Mouse (Mus musculus) kidney, postnatal 0 days (tissue): ENCODE data around the gene Ppp1r9a. TPM values are rescaled to one million over a fixed set of nuclear protein-coding genes. Genes with fewer than 3 reads are reported as not detected.

Experiments used
- ATAC-seq: fragments of 200-750 bp; cut with Nextera tagmentation; replicated peaks from 2 replicates; pipeline ENCODE4 v1.8.0; 2017; ENCODE audit warnings: low read depth, moderate number of reproducible peaks, moderate TSS enrichment, moderate library complexity; ENCODE audit not compliant: low FRiP score
- DNase-seq: peaks from one replicate; pipeline ENCODE4 v3.0.0-alpha.2; 2016; ENCODE audit warnings: low spot score
- H3K27ac ChIP-seq: fragments of 300-500 bp; sonication (generic); 2 replicates; pipeline ENCODE4 v1.5.1; 2014; ENCODE audit warnings: mild to moderate bottlenecking
- H3K27me3 ChIP-seq: fragments of 300-500 bp; sonication (generic); 2 replicates; pipeline ENCODE4 v1.6.1; 2014; ENCODE audit warnings: low read length, mixed read lengths; ENCODE audit not compliant: insufficient read depth
- H3K36me3 ChIP-seq: fragments of 300-500 bp; sonication (generic); 2 replicates; pipeline ENCODE4 v1.6.1; 2014; ENCODE audit warnings: low read length, mixed read lengths; ENCODE audit not compliant: insufficient read depth
- H3K4me1 ChIP-seq: fragments of 300-500 bp; sonication (generic); replicated peaks from 2 replicates; pipeline ENCODE4 v1.6.1; 2014; ENCODE audit warnings: antibody characterized with exemption, low read length, mixed read lengths; ENCODE audit not compliant: insufficient read depth
- H3K4me2 ChIP-seq: fragments of 300-500 bp; sonication (generic); 2 replicates; pipeline ENCODE4 v1.6.1; 2014; ENCODE audit warnings: mild to moderate bottlenecking, low read length, moderate library complexity, mixed read lengths
- H3K4me3 ChIP-seq: fragments of 300-500 bp; sonication (generic); replicated peaks from 2 replicates; pipeline ENCODE4 v1.5.1; 2014; ENCODE audit warnings: low read depth, low read length
- H3K9ac ChIP-seq: fragments of 300-500 bp; sonication (generic); 2 replicates; pipeline ENCODE4 v1.6.1; 2014; ENCODE audit warnings: low read depth, low read length
- H3K9me3 ChIP-seq: fragments of 300-500 bp; sonication (generic); replicated peaks from 2 replicates; pipeline ENCODE4 v1.6.1; 2016; ENCODE audit warnings: low read length, inconsistent platforms, mixed read lengths
- CTCF ChIP-seq: IDR thresholded peaks from 2 replicates; pipeline ENCODE4 v1.5.1; 2016; ENCODE audit warnings: antibody characterized with exemption, low read depth, mild to moderate bottlenecking, moderate library complexity
- WGBS: fragments of 180-500 bp; shearing (Covaris S2); extraction: QIAGEN DNeasy Blood & Tissue Kit; methylation state at CpG from one replicate; pipeline ENCODE4 v1.1.7; 2014; 5-methylcytosine and 5-hydroxymethylcytosine counted together
- polyA plus RNA-seq: library from polyadenylated mRNA; unstranded; fragments of >200 nt; fragmentation: Nextera tagmentation; extraction: Ambion mirVana; gene quantifications from 2 replicates; pipeline ENCODE4 v1.2.1, GENCODE M21; 2015

Ppp1r9a gene
- polyA plus RNA-seq, 1 experiment from 2014 or later: 8.2 TPM

DNA sequence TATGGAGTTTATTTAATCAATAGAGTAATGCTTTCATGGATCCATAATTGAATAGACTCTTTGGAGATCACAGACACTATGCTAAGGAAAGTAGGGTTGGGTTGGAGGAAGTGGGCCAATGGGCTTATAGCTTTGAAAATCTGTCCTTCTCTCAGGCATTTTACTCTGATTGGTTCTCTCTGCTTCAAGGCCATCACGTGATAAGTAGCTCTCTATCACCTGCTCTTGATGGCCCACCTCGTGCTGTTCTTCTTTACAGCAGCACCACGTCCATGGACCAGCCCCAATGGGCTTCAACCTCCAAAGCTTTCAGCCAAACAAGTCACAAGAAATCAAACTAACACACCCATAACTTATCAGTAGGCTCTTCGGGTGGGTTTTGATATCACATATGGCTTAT lies 288.0 kb downstream of the Ppp1r9a start:
- no peak overlapping the region for H3K4me3 ChIP-seq
- H3K9ac ChIP-seq: no peak overlapping the region
- no peaks in the 10 kb centered on the region for H3K36me3 ChIP-seq
- H3K4me1 ChIP-seq: no peaks in the 10 kb centered on the region
- 85% methylated on average over 4 of the region's 4 CpGs for WGBS
- H3K4me2 ChIP-seq: no peak overlapping the region
- ATAC-seq (no peak), DNase-seq (no peak)
- no peak overlapping the region for H3K27ac ChIP-seq
- TF ChIP-seq CTCF: no peak
- no peaks in the 10 kb centered on the region for H3K27me3 ChIP-seq
- H3K9me3 ChIP-seq: no peaks in the 10 kb centered on the region

DNA sequence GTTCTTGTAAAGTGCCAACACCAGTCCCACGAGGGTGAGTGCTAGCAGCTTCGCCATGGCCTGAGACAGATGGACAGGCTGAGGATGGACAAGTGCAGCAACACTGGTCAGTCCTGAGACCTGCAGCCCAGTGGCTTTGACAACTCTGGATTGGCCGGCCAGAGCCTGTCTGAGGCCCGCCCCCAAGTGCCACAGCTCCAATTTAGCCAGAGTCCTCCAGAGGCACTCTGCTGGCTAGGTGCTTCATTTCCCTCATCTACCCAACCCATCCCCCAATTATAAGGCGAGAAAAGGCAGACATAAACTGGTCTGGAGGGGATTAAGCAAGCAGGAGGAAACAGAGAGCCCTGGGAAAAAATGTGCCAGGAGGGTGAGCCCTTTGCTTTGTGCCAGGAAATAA lies 291.0 kb downstream of the Ppp1r9a start, which contains the start of gene Pon1:
Gene Pon1, minus strand, starts transcription at position 254 of the 400 bp plus-strand sequence.
- Histone ChIP-seq H3K36me3 (no peaks in the 10 kb centered on the region), H3K27ac (no peak within 1 kb of the TSS), H3K9ac (no peak within 1 kb of the TSS), H3K9me3 (no peaks in the 10 kb centered on the region), H3K4me3 (no peak within 1 kb of the TSS), H3K27me3 (no peaks in the 10 kb centered on the region), H3K4me2 (no peak within 1 kb of the TSS), H3K4me1 (no peaks in the 10 kb centered on the region)
- WGBS: 40% methylated on average over 5 of the region's 5 CpGs
- DNase-seq (no peak), ATAC-seq (no peak)
- no peak for TF ChIP-seq CTCF

DNA sequence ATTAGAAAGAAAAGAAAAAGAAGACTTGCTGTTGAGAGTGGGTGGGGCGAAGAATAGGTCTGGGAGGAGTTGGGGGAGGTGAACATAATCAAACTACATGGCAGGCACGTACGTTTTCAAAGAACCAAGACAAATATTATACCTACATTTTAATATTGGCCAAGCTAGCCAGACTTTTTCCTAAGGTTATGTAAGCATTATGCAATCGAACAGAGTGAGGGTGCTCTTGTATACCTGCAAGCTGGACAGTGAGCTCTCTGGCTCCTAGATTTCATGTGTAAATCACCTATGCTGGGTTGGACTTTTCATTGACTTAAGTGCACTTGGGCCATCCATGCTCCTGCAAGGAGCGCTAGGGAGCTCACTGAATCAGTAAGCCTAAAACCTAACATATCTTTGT lies 295.9 kb downstream of the Ppp1r9a start:
- H3K27ac ChIP-seq: no peak overlapping the region
- no peaks in the 10 kb centered on the region for H3K27me3 ChIP-seq
- no peak overlapping the region for H3K4me3 ChIP-seq
- no peak overlapping the region for H3K4me2 ChIP-seq
- DNase-seq (no peak), ATAC-seq (no peak)
- H3K9me3 ChIP-seq: no peaks in the 10 kb centered on the region
- H3K4me1 ChIP-seq: no peaks in the 10 kb centered on the region
- no peaks in the 10 kb centered on the region for H3K36me3 ChIP-seq
- H3K9ac ChIP-seq: no peak overlapping the region
- no peak for TF ChIP-seq CTCF
- 91% methylated on average over 5 of the region's 5 CpGs for WGBS

DNA sequence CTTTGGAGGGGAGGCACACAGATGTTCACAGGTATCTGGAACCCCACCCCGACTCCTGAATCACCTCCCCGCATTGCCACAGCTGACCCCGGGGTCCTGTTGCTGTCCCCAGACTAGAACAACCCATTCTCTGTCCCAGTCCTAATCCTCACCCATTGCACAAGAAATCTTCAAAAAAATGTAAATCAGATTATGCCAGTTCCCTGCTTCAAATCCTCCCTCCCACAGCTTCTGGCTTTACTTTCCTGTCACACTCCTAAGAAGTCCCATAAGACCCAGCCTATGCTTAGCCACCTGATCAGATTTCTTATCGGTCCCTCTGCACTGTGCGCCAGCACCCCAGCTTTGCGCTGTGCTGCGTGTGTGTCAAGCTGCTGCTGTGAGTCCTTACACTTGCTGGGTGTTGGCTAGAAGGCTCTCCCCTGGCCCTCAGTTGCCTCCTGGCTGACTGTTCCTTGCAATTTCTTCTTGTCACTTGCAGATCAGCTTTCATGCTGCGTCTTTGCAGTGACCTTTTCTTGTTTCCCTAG lies 296.7 kb downstream of the Ppp1r9a start:
- no peak overlapping the region for H3K27ac ChIP-seq
- no peak overlapping the region for H3K4me2 ChIP-seq
- no peaks in the 10 kb centered on the region for H3K4me1 ChIP-seq
- ATAC-seq (no peak), DNase-seq (no peak)
- H3K9ac ChIP-seq: no peak overlapping the region
- no peaks in the 10 kb centered on the region for H3K36me3 ChIP-seq
- H3K4me3 ChIP-seq: no peak overlapping the region
- H3K9me3 ChIP-seq: no peaks in the 10 kb centered on the region
- 87% methylated on average over 8 of the region's 8 CpGs for WGBS
- no peaks in the 10 kb centered on the region for H3K27me3 ChIP-seq
- no peak for TF ChIP-seq CTCF

DNA sequence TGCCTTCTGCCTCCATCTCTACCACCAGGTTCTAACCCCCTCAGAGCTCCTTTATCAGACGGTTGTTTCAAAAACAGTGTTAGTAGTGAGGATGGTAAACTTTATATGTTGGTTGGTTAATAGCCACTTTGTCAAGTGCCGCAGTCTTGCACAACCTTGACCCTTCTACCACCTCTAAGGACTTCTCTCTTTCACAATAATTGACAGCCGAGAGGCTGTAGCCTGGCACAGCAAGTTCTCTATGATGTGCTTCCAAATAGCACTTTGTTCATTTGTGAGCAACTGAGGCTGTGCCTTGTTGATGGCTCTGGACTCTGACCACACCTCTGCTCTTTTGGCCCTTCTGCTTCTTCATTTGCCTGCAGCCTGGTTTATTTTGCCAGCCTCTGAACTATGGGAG lies 297.2 kb downstream of the Ppp1r9a start:
- no peaks in the 10 kb centered on the region for H3K4me1 ChIP-seq
- H3K9me3 ChIP-seq: no peaks in the 10 kb centered on the region
- ATAC-seq: no peak
- H3K36me3 ChIP-seq: no peaks in the 10 kb centered on the region
- no peak for DNase-seq
- H3K4me3 ChIP-seq: no peak overlapping the region
- no peak overlapping the region for H3K9ac ChIP-seq
- TF ChIP-seq CTCF: no peak
- 77% methylated on average over 3 of the region's 3 CpGs for WGBS
- H3K4me2 ChIP-seq: no peak overlapping the region
- no peaks in the 10 kb centered on the region for H3K27me3 ChIP-seq
- H3K27ac ChIP-seq: no peak overlapping the region

DNA sequence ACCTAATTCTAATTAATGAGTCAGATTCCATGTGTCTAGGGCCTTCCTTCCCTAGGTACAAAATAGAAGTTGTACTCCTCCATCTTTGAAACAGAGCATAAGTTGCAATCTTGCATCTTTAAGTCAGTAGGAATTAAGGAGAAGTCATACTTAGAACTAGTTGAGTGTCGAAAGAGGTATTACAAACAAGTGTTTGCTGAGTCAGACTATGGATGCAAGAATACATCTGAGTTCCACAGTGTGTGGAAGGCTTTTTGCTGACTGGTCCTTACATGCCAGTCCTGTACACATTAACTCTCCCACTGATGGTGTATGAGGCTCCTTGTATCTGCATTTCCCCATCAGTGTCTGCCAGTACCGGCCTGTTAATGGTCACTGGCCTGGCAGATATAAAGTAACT lies 305.1 kb downstream of the Ppp1r9a start:
- ATAC-seq (no peak), DNase-seq (no peak)
- H3K27me3 ChIP-seq: no peaks in the 10 kb centered on the region
- no peak overlapping the region for H3K4me3 ChIP-seq
- no peaks in the 10 kb centered on the region for H3K4me1 ChIP-seq
- H3K4me2 ChIP-seq: no peak overlapping the region
- no peak overlapping the region for H3K9ac ChIP-seq
- TF ChIP-seq CTCF: no peak
- no peak overlapping the region for H3K27ac ChIP-seq
- H3K36me3 ChIP-seq: no peaks in the 10 kb centered on the region
- no peaks in the 10 kb centered on the region for H3K9me3 ChIP-seq
- WGBS: 59% methylated on average over 2 of the region's 2 CpGs

Other genes with a start within 250 kb of the Ppp1r9a start
- 42.7 and 50.6 TPM in 2 replicates for gene Sgce, start 155.7 kb upstream of the Ppp1r9a start, polyA plus RNA-seq
- 1.1 and 1.2 TPM in 2 replicates for gene Peg10, start 155.6 kb upstream of the Ppp1r9a start, polyA plus RNA-seq